Mouse (Mus musculus) neural tube, embryonic 12.5 days (tissue): ENCODE results near the gene Fads3. TPM values are rescaled to one million over a fixed set of nuclear protein-coding genes. Genes with fewer than 3 reads are reported as not detected.

Experiments used
- ATAC-seq: fragments of 200-750 bp; cut with Nextera tagmentation; 2 replicates; pipeline ENCODE4 v1.8.0; 2017; ENCODE audit warnings: low read depth, mild to moderate bottlenecking, moderate TSS enrichment, moderate library complexity; ENCODE audit not compliant: low FRiP score
- H3K27ac ChIP-seq: fragments of 300-500 bp; sonication (generic); 2 replicates; pipeline ENCODE4 v1.5.1; 2016
- H3K27me3 ChIP-seq: fragments of 300-500 bp; sonication (generic); replicated peaks from 2 replicates; pipeline ENCODE4 v1.6.1; 2016; ENCODE audit warnings: mild to moderate bottlenecking
- H3K36me3 ChIP-seq: fragments of 300-500 bp; sonication (generic); 2 replicates; pipeline ENCODE4 v1.6.1; 2016; ENCODE audit warnings: mild to moderate bottlenecking
- H3K4me1 ChIP-seq: fragments of 300-500 bp; sonication (generic); 2 replicates; pipeline ENCODE4 v1.6.1; 2016
- H3K4me2 ChIP-seq: fragments of 300-500 bp; sonication (generic); replicated peaks from 2 replicates; pipeline ENCODE4 v1.6.1; 2016; ENCODE audit warnings: mild to moderate bottlenecking
- H3K4me3 ChIP-seq: fragments of 300-500 bp; sonication (generic); 2 replicates; pipeline ENCODE4 v1.5.1; 2016
- H3K9ac ChIP-seq: fragments of 300-500 bp; sonication (generic); 2 replicates; pipeline ENCODE4 v1.6.1; 2016; ENCODE audit warnings: mild to moderate bottlenecking
- H3K9me3 ChIP-seq: fragments of 300-500 bp; sonication (generic); 2 replicates; pipeline ENCODE4 v1.6.1; 2016; ENCODE audit warnings: mild to moderate bottlenecking
- WGBS: fragments of 180-500 bp; shearing (Covaris S2); methylation state at CpG from one replicate; pipeline ENCODE4 v1.1.7; 2016; 5-methylcytosine and 5-hydroxymethylcytosine counted together
- polyA plus RNA-seq: library from polyadenylated mRNA; unstranded; fragments of >200 nt; fragmentation: Nextera tagmentation; extraction: Ambion mirVana; gene quantifications from 2 replicates; pipeline ENCODE4 v1.2.1, GENCODE M21; 2016

Fads3 gene
- polyA plus RNA-seq, 1 experiment from 2014 or later, result 13.3 TPM

- WGBS, result 93% methylated on average over 9 of the region's 9 CpGs
- H3K4me2 ChIP-seq, result no peak overlapping the region
- H3K9me3 ChIP-seq, result no peaks in the 10 kb centered on the region
- no peak for ATAC-seq
- no peak overlapping the region for H3K27ac ChIP-seq
- H3K4me1 ChIP-seq, result no peaks in the 10 kb centered on the region
- no peak overlapping the region for H3K4me3 ChIP-seq
- no peaks in the 10 kb centered on the region for H3K27me3 ChIP-seq
- H3K9ac ChIP-seq, result no peak overlapping the region
- peaks cover 98% of the 10 kb centered on the region for H3K36me3 ChIP-seq
Observed at GRCm38 (mm10) chr19:10085454-10085853, 44.1 kb downstream of the Fads3 start.

DNA sequence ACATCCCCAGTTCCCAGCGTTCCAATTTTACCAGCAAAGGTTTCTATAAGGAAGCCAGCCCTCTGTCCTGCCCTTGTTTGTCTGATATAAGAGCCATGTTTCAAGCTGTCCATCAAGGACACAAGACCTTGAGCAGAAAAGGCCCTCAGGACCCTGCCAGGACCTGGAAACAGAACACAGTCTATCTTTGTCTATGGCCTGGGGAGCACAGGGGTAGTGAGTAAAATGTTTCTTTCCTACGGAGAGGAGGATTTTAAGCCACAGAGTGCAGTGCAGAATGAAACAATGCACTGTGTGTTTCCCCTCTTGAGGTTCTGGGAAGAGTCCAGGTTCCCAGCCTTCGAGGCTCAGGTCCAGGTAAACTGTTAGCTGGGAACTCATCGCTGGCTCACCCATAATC lies 45.6 kb downstream of the Fads3 start:
- H3K36me3 ChIP-seq, result peaks cover 98% of the 10 kb centered on the region
- H3K4me2 ChIP-seq, result no peak overlapping the region
- 96% methylated on average over 4 of the region's 4 CpGs for WGBS
- H3K27ac ChIP-seq, result no peak overlapping the region
- no peak overlapping the region for H3K9ac ChIP-seq
- no peaks in the 10 kb centered on the region for H3K4me1 ChIP-seq
- H3K9me3 ChIP-seq, result no peaks in the 10 kb centered on the region
- no peak for ATAC-seq
- no peak overlapping the region for H3K4me3 ChIP-seq
- H3K27me3 ChIP-seq, result no peaks in the 10 kb centered on the region

GRCm38 (mm10) chr19:10093829-10094228 lies 52.5 kb downstream of the Fads3 start:
- Histone ChIP-seq H3K36me3 (peaks cover 70% of the 10 kb centered on the region), H3K27me3 (no peaks in the 10 kb centered on the region), H3K9me3 (no peaks in the 10 kb centered on the region), H3K4me3 (no peak overlapping the region), H3K27ac (no peak overlapping the region), H3K9ac (no peak overlapping the region), H3K4me1 (peaks cover 36% of the 10 kb centered on the region), H3K4me2 (no peak overlapping the region)
- ATAC-seq, result no peak
- 93% methylated on average over 4 of the region's 4 CpGs for WGBS

GRCm38 (mm10) chr19:10094695-10095094 lies 53.3 kb downstream of the Fads3 start:
- Histone ChIP-seq H3K4me3 (no peak overlapping the region), H3K36me3 (peaks cover 63% of the 10 kb centered on the region), H3K9ac (no peak overlapping the region), H3K4me1 (peaks cover 45% of the 10 kb centered on the region), H3K9me3 (no peaks in the 10 kb centered on the region), H3K27ac (no peak overlapping the region), H3K27me3 (no peaks in the 10 kb centered on the region), H3K4me2 (no peak overlapping the region; the same call in 1 of the 2 replicates)
- ATAC-seq, result no peak
- WGBS, result 83% methylated on average over 4 of the region's 4 CpGs

DNA sequence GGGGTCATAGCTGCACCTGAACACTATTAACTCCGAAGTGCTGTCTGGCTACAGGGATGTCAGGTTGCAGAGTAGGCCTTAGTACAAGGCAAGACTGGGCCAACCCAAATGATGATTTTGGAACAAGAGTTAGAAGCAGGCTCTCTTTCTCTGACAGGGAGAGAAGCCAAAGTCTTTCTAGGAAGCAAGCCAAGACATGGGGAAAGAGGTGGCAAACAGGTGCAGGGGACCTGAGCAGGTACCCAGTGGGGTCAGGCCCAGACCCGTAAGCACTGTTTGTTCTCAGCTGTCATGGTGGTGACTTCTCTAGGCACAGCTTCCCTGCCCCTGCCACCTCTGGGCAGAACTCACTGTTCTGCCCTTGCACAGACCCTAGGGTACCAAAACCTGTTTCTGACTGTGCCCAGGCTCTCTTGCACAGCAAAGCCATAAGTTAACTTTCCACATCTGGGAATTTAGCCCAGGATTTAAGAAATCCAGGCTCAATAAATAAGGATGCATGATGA lies 55.1 kb downstream of the Fads3 start:
- Histone ChIP-seq H3K9ac (no peak overlapping the region), H3K4me2 (no peak overlapping the region), H3K36me3 (peaks cover 46% of the 10 kb centered on the region), H3K27ac (no peak overlapping the region), H3K4me1 (peaks cover 51% of the 10 kb centered on the region), H3K4me3 (no peak overlapping the region), H3K9me3 (no peaks in the 10 kb centered on the region), H3K27me3 (no peaks in the 10 kb centered on the region)
- WGBS, result 93% methylated on average over 2 of the region's 2 CpGs
- ATAC-seq, result no peak

DNA sequence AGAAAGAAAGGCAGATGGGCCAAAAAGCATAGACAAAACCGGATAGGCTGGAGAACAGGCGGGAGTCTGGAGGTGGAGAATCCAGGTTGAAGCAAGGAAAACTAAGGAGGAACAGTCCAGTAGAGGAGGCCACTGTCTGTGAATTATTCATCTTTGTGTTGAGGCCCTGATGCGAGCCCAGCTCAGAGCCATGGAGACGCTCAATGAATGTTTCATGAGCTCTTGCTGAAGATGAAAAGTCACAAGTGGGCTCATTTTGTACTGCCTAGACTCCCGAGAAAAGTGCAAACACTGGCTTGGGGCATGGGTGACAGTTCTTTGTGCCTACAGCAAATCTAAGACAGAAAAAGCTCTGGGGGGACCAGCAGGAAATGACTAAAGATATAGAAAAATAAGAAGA lies 56.5 kb downstream of the Fads3 start:
- Histone ChIP-seq H3K9me3 (no peaks in the 10 kb centered on the region), H3K4me1 (peaks cover 53% of the 10 kb centered on the region), H3K4me3 (0 out of 2 replicates have a peak overlapping the region, but pooled peaks have one; percentile 5), H3K4me2 (peak overlapping the region; percentile 79), H3K27me3 (no peaks in the 10 kb centered on the region), H3K27ac (no peak overlapping the region), H3K36me3 (peaks cover 38% of the 10 kb centered on the region), H3K9ac (0 out of 2 replicates have a peak overlapping the region, but pooled peaks have one; percentile 27)
- no peak for ATAC-seq
- WGBS, result 43% methylated on average over 5 of the region's 5 CpGs

GRCm38 (mm10) chr19:10100631-10101071 lies 59.3 kb downstream of the Fads3 start:
- Histone ChIP-seq H3K4me3 (peak overlapping the region; percentile 76), H3K27me3 (no peaks in the 10 kb centered on the region), H3K4me1 (peaks cover 49% of the 10 kb centered on the region), H3K4me2 (peak overlapping the region; percentile 79), H3K9ac (peak overlapping the region; percentile 87), H3K9me3 (no peaks in the 10 kb centered on the region), H3K36me3 (peaks cover 13% of the 10 kb centered on the region), H3K27ac (peak overlapping the region; percentile 91)
- ATAC-seq, result peak; percentile 66
- under 1% methylated on average over 21 of the region's 21 CpGs for WGBS

- ATAC-seq, result peak; percentile 96
- H3K4me2 ChIP-seq, result peak within 1 kb of the TSS; percentile 79
- no peaks in the 10 kb centered on the region for H3K9me3 ChIP-seq
- peak within 1 kb of the TSS; percentile 87 for H3K9ac ChIP-seq
- no peaks in the 10 kb centered on the region for H3K27me3 ChIP-seq
- H3K27ac ChIP-seq, result peak within 1 kb of the TSS; percentile 91
- WGBS, result under 1% methylated on average over 56 of the region's 57 CpGs
- peak within 1 kb of the TSS; percentile 76 for H3K4me3 ChIP-seq
- H3K36me3 ChIP-seq, result peaks cover 5% of the 10 kb centered on the region
- H3K4me1 ChIP-seq, result peaks cover 40% of the 10 kb centered on the region
Observed at GRCm38 (mm10) chr19:10101341-10102053, 60.1 kb downstream of the Fads3 start, which contains the start of gene Fads2. Gene Fads2 (minus strand): TSS chr19:10101746.

GRCm38 (mm10) chr19:10102054-10102700 lies 60.8 kb downstream of the Fads3 start:
- Histone ChIP-seq H3K27me3 (no peaks in the 10 kb centered on the region), H3K27ac (peak overlapping the region; percentile 91), H3K9me3 (no peaks in the 10 kb centered on the region), H3K9ac (peak overlapping the region; percentile 87), H3K4me2 (peak overlapping the region; percentile 79), H3K4me3 (peak overlapping the region; percentile 76), H3K4me1 (peaks cover 34% of the 10 kb centered on the region), H3K36me3 (peaks cover 3% of the 10 kb centered on the region; the same call in 1 of the 2 replicates)
- peak; percentile 70; the same call in 1 of the 2 replicates for ATAC-seq
- 3% methylated on average over 25 of the region's 25 CpGs for WGBS

DNA sequence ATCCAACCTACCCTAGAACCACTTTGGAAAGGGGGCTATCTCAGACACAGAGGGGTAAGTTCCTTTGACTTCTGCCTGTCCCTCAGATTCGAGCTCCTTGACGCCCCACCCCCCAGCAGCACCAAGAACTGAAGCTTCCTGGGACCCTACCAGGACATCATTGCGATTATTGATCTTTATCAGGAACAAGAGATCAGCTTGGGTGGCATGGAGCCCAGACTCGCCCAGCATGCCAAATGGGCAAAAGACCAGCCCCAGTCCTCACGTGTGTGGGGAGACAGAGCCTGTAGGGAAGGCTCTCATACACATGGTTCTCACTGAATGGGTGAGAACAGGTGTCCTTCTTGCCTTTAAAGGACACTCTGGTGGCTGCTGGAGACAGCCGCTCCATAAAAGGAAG lies 62.9 kb downstream of the Fads3 start:
- Histone ChIP-seq H3K9me3 (no peaks in the 10 kb centered on the region), H3K27ac (no peak overlapping the region), H3K4me3 (no peak overlapping the region), H3K4me1 (peaks cover 13% of the 10 kb centered on the region), H3K36me3 (no peaks in the 10 kb centered on the region), H3K27me3 (no peaks in the 10 kb centered on the region), H3K4me2 (no peak overlapping the region), H3K9ac (no peak overlapping the region)
- 87% methylated on average over 6 of the region's 6 CpGs for WGBS
- no peak for ATAC-seq

GRCm38 (mm10) chr19:10105034-10105493 lies 63.7 kb downstream of the Fads3 start:
- Histone ChIP-seq H3K4me2 (no peak overlapping the region), H3K9ac (no peak overlapping the region), H3K9me3 (no peaks in the 10 kb centered on the region), H3K4me3 (no peak overlapping the region), H3K27me3 (no peaks in the 10 kb centered on the region), H3K27ac (no peak overlapping the region), H3K4me1 (peaks cover 5% of the 10 kb centered on the region), H3K36me3 (no peaks in the 10 kb centered on the region)
- 85% methylated on average over 10 of the region's 10 CpGs for WGBS
- ATAC-seq, result no peak

DNA sequence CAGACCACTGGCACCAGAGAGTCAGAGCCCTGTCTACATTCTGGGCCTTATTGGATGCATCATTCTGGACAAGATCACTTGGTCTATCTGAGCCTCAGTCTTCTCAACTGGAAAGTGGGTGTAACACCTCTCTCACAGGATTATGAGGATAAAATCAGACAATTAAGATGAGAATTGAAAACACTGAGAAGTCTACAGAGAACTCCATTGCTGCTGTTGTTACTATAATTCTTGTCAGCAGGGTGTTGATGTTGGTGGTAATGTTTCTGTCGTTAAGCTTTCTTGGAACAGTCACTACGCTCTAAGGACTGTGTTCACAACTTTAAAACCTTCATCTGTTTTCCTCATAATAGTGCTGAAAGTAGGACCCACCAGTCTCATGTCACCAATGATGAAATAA lies 65.3 kb downstream of the Fads3 start:
- no peak overlapping the region for H3K4me3 ChIP-seq
- no peak overlapping the region for H3K9ac ChIP-seq
- H3K4me2 ChIP-seq, result no peak overlapping the region
- no peak overlapping the region for H3K27ac ChIP-seq
- no peaks in the 10 kb centered on the region for H3K27me3 ChIP-seq
- H3K9me3 ChIP-seq, result no peaks in the 10 kb centered on the region
- H3K4me1 ChIP-seq, result peaks cover 3% of the 10 kb centered on the region; the same call in 1 of the 2 replicates
- 87% methylated on average over 2 of the region's 2 CpGs for WGBS
- no peak for ATAC-seq
- no peaks in the 10 kb centered on the region for H3K36me3 ChIP-seq
